Mouse (Mus musculus): Measurements from ENCODE around the gene Myo5a.

GRCm38 (mm10) chr9:75051841-75052240 lies 19.0 kb upstream of the Myo5a start:
- no peak for TF ChIP-seq CTCF (IDR thresholded peaks at IDR 0.05; ENCODE audit: low read depth)
- no peak for TF ChIP-seq EP300 (IDR thresholded peaks at IDR 0.05; ENCODE audit: low read depth)
